Mouse (Mus musculus) retina, postnatal 1 day (tissue): Measurements from ENCODE around the gene Galnt18.

Experiments used
- DNase-seq: peaks from one replicate; pipeline ENCODE4 v3.0.0-alpha.2; 2012

Gene Galnt18

GRCm38 (mm10) chr7:111779504-111780242, at the start of gene Galnt18:
Gene Galnt18 (minus strand): TSS chr7:111779977.
- DNase-seq, result peak; percentile 96

GRCm38 (mm10) chr7:111827337-111827736, 47.6 kb upstream of the Galnt18 start:
- DNase-seq, result no peak

GRCm38 (mm10) chr7:111813093-111813492, 33.3 kb upstream of the Galnt18 start:
- peak; percentile 29 for DNase-seq

GRCm38 (mm10) chr7:111811036-111811435, 31.3 kb upstream of the Galnt18 start:
- no peak for DNase-seq

- DNase-seq, result no peak
These were observed 30.0 kb upstream of the Galnt18 start for GRCm38 (mm10) chr7:111809796-111810195.

- DNase-seq, result no peak
These were observed 26.3 kb upstream of the Galnt18 start for GRCm38 (mm10) chr7:111806083-111806482.

- no peak for DNase-seq
These were observed 24.9 kb upstream of the Galnt18 start for GRCm38 (mm10) chr7:111804646-111805045.

- DNase-seq, result peak; percentile 64
These were observed 21.0 kb upstream of the Galnt18 start for GRCm38 (mm10) chr7:111800785-111801184.

- DNase-seq, result no peak
These were observed 20.3 kb upstream of the Galnt18 start for GRCm38 (mm10) chr7:111800120-111800519.

GRCm38 (mm10) chr7:111799021-111799420, 19.2 kb upstream of the Galnt18 start:
- DNase-seq, result peak; percentile 80

GRCm38 (mm10) chr7:111797337-111798010, 17.7 kb upstream of the Galnt18 start:
- peak; percentile 57 for DNase-seq

- no peak for DNase-seq
These were observed 15.3 kb upstream of the Galnt18 start for GRCm38 (mm10) chr7:111795059-111795458.

- no peak for DNase-seq
These were observed 12.4 kb upstream of the Galnt18 start for GRCm38 (mm10) chr7:111792154-111792553.

GRCm38 (mm10) chr7:111791347-111791746, 11.6 kb upstream of the Galnt18 start:
- peak; percentile 37 for DNase-seq

GRCm38 (mm10) chr7:111787921-111788320, 8.1 kb upstream of the Galnt18 start:
- DNase-seq, result no peak

- DNase-seq, result no peak
These were observed 5.7 kb upstream of the Galnt18 start for GRCm38 (mm10) chr7:111785478-111785877.

- peak; percentile 78 for DNase-seq
These were observed 2.3 kb upstream of the Galnt18 start for GRCm38 (mm10) chr7:111782126-111782525.

GRCm38 (mm10) chr7:111781316-111781715, 1.5 kb upstream of the Galnt18 start:
- no peak for DNase-seq

- peak; percentile 49 for DNase-seq
These were observed 831 bp downstream of the Galnt18 start for GRCm38 (mm10) chr7:111778789-111779503.

GRCm38 (mm10) chr7:111778212-111778611, 1.6 kb downstream of the Galnt18 start:
- DNase-seq, result no peak

GRCm38 (mm10) chr7:111777186-111777585, 2.6 kb downstream of the Galnt18 start:
- no peak for DNase-seq

GRCm38 (mm10) chr7:111776160-111776559, 3.6 kb downstream of the Galnt18 start:
- no peak for DNase-seq

GRCm38 (mm10) chr7:111772398-111772797, 7.4 kb downstream of the Galnt18 start:
- DNase-seq, result no peak
